Mouse (Mus musculus): ENCODE results near the gene Faah. TPM values are rescaled to one million over a fixed set of nuclear protein-coding genes. Genes with fewer than 3 reads are reported as not detected.

Faah gene
- total RNA-seq, 2 experiments from 2014 or later = 152 to 157 TPM

GRCm38 (mm10) chr4:115955494-115955775 lies 62.3 kb downstream of the Faah start:
- no peak overlapping the region for H3K4me3 ChIP-seq
- no peak for TF ChIP-seq CTCF (conservative IDR thresholded peaks at IDR 0.05)

DNA sequence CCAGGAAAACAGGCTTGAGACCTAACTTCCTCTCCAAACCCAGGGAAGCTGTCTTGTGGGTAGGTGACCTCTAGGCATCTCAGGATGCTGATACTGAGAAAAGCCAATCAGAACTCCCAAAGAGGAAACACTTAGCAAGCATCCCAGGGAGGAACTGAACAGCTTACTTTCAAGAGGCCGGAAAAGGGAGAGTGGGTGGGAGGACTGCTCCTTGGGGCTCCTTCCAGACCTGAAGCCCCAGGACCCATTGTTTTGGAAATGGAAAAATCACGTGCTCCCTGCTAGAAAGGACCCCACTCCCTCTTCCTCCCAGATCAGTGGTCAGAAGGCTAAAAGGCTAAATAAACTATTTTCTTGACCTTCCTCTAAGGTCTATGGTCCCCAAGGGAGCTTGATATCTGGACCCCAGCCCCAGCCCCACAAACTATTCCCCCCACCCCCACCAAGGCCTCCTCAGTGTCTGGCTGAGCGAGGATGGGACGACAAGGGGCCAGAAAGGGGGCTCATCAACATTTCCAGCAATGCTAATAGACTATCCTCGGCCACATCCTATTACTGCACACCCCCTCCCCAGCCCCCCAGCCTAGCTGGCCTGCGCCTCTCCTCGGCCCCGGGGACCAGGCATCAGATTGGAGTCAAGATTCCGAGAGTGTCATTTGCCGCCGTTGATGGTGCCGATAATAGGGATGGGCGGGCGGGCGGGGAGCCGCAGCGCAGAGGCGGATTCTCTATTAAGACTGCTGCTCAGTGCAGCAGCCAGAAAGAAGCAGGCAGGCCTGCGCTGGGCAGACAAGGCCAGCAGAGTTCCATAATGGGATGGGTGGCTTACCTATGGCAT lies 62.9 kb downstream of the Faah start:
- H3K27ac ChIP-seq = no peak overlapping the region
- no peak for DNase-seq (ENCODE audit: low spot score in 2 of 2)
- no peak for TF ChIP-seq CTCF (conservative IDR thresholded peaks at IDR 0.05)
- H3K4me3 ChIP-seq = no peak overlapping the region

More at GRCm38 (mm10) chr4:115955494-115955775, 62.3 kb downstream of the Faah start:
- no peak overlapping the region for H3K27ac ChIP-seq
- DNase-seq (ENCODE audit: low spot score in 2 of 2) = no peak

- DNase-seq (ENCODE audit: low spot score in 2 of 2) = no peak
Measured at GRCm38 (mm10) chr4:115953559-115953958, 64.2 kb downstream of the Faah start.

DNA sequence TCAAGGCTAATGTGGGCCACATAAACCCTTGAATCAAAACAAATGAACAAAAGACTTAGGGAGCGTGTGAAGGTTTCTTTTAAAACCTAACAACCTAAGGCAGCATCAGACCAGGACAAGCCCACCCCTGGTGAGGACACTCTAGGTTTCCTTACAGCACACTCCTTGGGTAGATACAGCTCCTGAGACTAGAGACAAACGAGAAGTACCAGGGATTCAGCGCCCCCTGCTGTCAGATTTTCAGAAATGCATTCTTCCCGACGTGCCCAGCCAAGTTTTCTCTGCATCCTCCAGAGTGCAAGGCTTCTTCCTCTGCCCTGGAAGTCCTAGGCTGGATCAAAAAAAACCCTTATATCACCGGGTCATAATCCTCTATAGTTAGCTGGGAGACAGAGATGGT lies 65.0 kb downstream of the Faah start:
- Histone ChIP-seq H3K27ac (no peak overlapping the region), H3K4me3 (no peak overlapping the region)
- peak; percentile 92 for TF ChIP-seq CTCF (conservative IDR thresholded peaks at IDR 0.05)

More at GRCm38 (mm10) chr4:115953559-115953958, 64.2 kb downstream of the Faah start:
- no peak overlapping the region for H3K27ac ChIP-seq
- no peak for TF ChIP-seq CTCF (conservative IDR thresholded peaks at IDR 0.05)
- H3K4me3 ChIP-seq = no peak overlapping the region

GRCm38 (mm10) chr4:115943669-115944314 lies 73.9 kb downstream of the Faah start:
- H3K4me3 ChIP-seq = no peak overlapping the region
- no peak for DNase-seq (ENCODE audit: low spot score in 2 of 2)
- no peak for TF ChIP-seq CTCF (conservative IDR thresholded peaks at IDR 0.05)
- H3K27ac ChIP-seq = no peak overlapping the region

More for the DNA sequence above, 65.0 kb downstream of the Faah start:
- peak; percentile 52 to 73 for DNase-seq (ENCODE audit: low spot score in 2 of 2)

- no peak overlapping the region for H3K4me3 ChIP-seq
- DNase-seq (ENCODE audit: low spot score in 2 of 2) = no peak
- H3K27ac ChIP-seq = no peak overlapping the region
- no peak for TF ChIP-seq CTCF (conservative IDR thresholded peaks at IDR 0.05)
Measured at GRCm38 (mm10) chr4:115941242-115941820, 76.4 kb downstream of the Faah start.

DNA sequence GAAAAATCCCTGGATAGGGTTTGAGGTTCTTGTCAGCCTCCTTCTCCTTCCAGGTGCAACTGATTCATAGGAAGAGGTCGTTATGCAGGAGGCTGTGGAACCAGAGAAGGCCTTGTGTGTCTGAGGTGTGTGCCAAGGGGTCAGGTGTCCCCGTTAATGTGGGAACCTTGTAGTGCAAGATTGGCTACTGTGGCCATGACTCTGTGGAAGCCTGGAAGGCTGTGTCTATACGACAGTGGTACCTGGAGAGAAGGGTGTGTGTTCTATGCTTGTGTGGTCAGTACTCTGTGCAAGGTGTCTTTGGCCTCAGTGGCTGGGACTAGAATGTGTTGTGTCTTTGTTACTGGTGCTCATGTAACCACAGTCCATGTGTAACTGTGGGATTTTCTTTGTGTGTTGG lies 77.0 kb downstream of the Faah start:
- Histone ChIP-seq H3K27ac (no peak overlapping the region), H3K4me3 (no peak overlapping the region)
- no peak for TF ChIP-seq CTCF (conservative IDR thresholded peaks at IDR 0.05)
- DNase-seq (ENCODE audit: low spot score in 2 of 2) = no peak

GRCm38 (mm10) chr4:115939295-115940102 lies 78.2 kb downstream of the Faah start, which contains the start of gene Dmbx1:
Gene Dmbx1, minus strand, starts transcription at chr4:115939926.
- no peak within 1 kb of the TSS for H3K4me3 ChIP-seq
- H3K27ac ChIP-seq = no peak within 1 kb of the TSS
- no peak for DNase-seq (ENCODE audit: low spot score in 2 of 2)
- TF ChIP-seq CTCF (conservative IDR thresholded peaks at IDR 0.05) = no peak

DNA sequence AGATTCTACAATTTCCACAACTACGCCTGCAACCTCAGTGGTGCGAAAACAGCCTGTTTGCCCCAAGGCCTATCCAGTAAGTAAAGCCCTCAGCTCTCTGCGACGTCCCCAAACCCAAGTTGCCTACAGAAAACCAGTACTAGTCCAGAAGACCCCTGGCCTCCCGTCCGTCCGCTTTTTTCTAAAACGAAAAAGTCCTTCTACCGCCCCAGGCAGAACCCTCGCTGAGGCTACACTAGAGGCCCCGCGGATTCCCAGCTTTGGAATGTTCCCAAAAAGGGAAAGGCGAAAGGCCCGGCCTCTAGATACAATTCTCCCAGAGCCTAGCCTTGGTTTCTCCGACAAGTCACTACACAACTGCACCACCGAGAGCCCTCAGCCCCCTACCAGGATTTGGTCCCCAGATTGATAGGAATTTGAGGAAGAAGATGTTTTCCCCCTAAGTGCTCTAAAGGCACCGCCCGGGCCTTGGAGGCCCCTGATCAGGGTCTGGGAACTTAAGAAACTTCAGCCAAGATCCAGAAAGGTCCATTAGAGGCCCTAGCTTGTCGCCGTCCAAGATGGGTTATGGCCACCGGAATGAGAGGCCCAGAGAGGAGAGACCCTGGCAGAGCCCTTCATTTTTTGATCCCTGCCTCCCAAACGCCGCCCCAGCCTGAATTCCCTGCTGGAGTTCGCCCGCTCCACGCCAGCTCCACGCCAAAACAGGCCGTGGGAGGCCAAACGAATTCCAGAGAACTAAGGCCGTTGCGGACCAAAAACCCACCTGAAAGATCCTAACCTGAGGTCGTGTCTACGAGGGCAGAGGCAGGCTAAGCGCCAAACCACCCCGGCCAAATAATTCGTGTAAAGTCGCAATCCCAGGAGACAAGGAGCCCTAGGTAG lies 79.2 kb downstream of the Faah start:
- Histone ChIP-seq H3K27ac (no peak overlapping the region), H3K4me3 (no peak overlapping the region)
- no peak for TF ChIP-seq CTCF (conservative IDR thresholded peaks at IDR 0.05)
- DNase-seq (ENCODE audit: low spot score in 2 of 2) = no peak

DNA sequence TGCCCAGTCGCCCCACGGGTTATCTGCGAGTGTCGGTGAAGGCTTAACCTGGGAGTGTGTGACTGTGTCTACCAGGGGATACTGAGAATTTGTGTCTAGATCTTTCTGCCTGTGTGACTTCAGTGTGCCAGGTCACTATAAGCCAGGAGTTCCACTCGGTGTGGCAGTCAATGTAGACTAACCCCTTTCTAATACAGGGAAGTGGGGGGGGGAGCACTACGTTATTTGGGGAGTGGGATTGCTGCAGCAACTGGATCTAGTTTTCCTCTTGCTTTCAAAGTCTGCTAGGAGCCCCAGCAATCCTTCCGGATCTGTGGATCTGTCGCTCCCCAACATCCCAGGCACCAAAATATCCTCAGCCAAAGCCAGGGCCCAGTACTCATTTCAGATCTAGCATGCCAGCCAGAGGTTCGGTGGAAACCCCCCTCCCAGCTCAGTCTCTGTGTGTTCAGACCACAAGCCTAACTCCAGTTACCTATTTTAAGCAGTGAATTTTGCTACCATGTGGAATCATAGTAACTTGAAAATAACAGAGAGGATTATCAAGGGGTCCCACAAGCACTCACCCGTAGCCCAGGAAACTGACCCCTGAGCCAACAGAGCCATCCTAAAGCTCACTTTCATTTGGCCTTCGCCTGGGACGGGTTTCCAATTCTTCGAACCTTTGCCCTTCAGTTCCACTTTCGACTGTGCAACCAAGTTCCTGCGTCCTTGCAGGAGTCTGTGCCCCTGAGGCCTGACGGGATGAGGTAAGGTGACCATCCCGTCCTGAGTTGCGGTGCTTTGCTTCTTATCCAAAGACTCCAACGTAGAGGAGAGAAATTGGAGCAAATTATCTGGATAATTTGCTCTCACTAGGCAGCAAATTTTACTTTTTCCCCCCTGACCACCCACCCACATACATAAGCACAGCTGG lies 80.4 kb downstream of the Faah start:
- TF ChIP-seq CTCF (conservative IDR thresholded peaks at IDR 0.05) = no peak
- no peak overlapping the region for H3K4me3 ChIP-seq
- DNase-seq (ENCODE audit: low spot score in 2 of 2) = no peak
- H3K27ac ChIP-seq = no peak overlapping the region

- Histone ChIP-seq H3K27ac (no peak overlapping the region), H3K4me3 (no peak overlapping the region)
- no peak for TF ChIP-seq CTCF (conservative IDR thresholded peaks at IDR 0.05)
- DNase-seq (ENCODE audit: low spot score in 2 of 2) = no peak
Measured at GRCm38 (mm10) chr4:115936646-115937045, 81.1 kb downstream of the Faah start.

Measured in layer of hippocampus, adult 2 months (tissue).